Mouse (Mus musculus) induced T-regulatory cell, adult 2 months (primary cell): ENCODE measurements around the gene Mpv17.

Experiments
- DNase-seq: peaks from one replicate; pipeline ENCODE4 v3.0.0-alpha.2; 2012; ENCODE audit warnings: low read depth

The Mpv17 gene

GRCm38 (mm10) chr5:31183678-31184077 is 29.6 kb upstream of the Mpv17 start:
- no peak for DNase-seq

GRCm38 (mm10) chr5:31181183-31181770 is 27.2 kb upstream of the Mpv17 start:
- DNase-seq = no peak

- DNase-seq = peak; percentile 99
Measured at GRCm38 (mm10) chr5:31179766-31180630, 25.9 kb upstream of the Mpv17 start, which contains the start of the genes Gm29609 and Gtf3c2. Gene Gm29609 (minus strand): TSS chr5:31179911. Gene Gtf3c2 (minus strand): TSS chr5:31180144.

- no peak for DNase-seq
Measured at GRCm38 (mm10) chr5:31179301-31179765, 25.3 kb upstream of the Mpv17 start.

- DNase-seq = no peak
Measured at GRCm38 (mm10) chr5:31168630-31169029, 14.6 kb upstream of the Mpv17 start.

- DNase-seq = no peak
Measured at GRCm38 (mm10) chr5:31164878-31165277, 10.8 kb upstream of the Mpv17 start.

GRCm38 (mm10) chr5:31162462-31162861 is 8.4 kb upstream of the Mpv17 start:
- no peak for DNase-seq

GRCm38 (mm10) chr5:31153516-31154151 is 417 bp downstream of the Mpv17 start:
- DNase-seq = no peak

GRCm38 (mm10) chr5:31151746-31152145 is 2.3 kb downstream of the Mpv17 start:
- no peak for DNase-seq

GRCm38 (mm10) chr5:31149781-31150180 is 4.3 kb downstream of the Mpv17 start:
- DNase-seq = no peak

- no peak for DNase-seq
Measured at GRCm38 (mm10) chr5:31138968-31139425, 15.1 kb downstream of the Mpv17 start.

GRCm38 (mm10) chr5:31138241-31138967 is 15.6 kb downstream of the Mpv17 start, which contains the start of gene Ucn:
Gene Ucn (minus strand): TSS chr5:31138829.
- DNase-seq = no peak

GRCm38 (mm10) chr5:31137658-31138057 is 16.4 kb downstream of the Mpv17 start:
- DNase-seq = no peak

- no peak for DNase-seq
Measured at GRCm38 (mm10) chr5:31136730-31137424, 17.2 kb downstream of the Mpv17 start.

GRCm38 (mm10) chr5:31126050-31126449 is 28.0 kb downstream of the Mpv17 start:
- DNase-seq = peak; percentile 23

GRCm38 (mm10) chr5:31123481-31123880 is 30.6 kb downstream of the Mpv17 start:
- DNase-seq = no peak

GRCm38 (mm10) chr5:31121111-31121510 is 32.9 kb downstream of the Mpv17 start:
- no peak for DNase-seq

GRCm38 (mm10) chr5:31116912-31117311 is 37.1 kb downstream of the Mpv17 start:
- DNase-seq = no peak

- DNase-seq = no peak
Measured at GRCm38 (mm10) chr5:31116354-31116753, 37.7 kb downstream of the Mpv17 start, which contains the start of gene Trim54. Gene Trim54 (plus strand): TSS chr5:31116712.

GRCm38 (mm10) chr5:31110781-31111180 is 43.3 kb downstream of the Mpv17 start:
- peak; percentile 51 for DNase-seq

GRCm38 (mm10) chr5:31108000-31108490 is 46.0 kb downstream of the Mpv17 start, which contains the start of gene Slc30a3:
Gene Slc30a3 (minus strand): TSS chr5:31108237.
- DNase-seq = no peak
